Mouse (Mus musculus) frontal cortex, postnatal 36 days (tissue): Measurements from ENCODE around the gene Dhx33.

Experiments used
- DNase-seq, 2 experiments: peaks; one replicate each; pipeline ENCODE4 v3.0.0; 2022; ENCODE audit warnings: low spot score in 2 of 2

Gene Dhx33

DNA sequence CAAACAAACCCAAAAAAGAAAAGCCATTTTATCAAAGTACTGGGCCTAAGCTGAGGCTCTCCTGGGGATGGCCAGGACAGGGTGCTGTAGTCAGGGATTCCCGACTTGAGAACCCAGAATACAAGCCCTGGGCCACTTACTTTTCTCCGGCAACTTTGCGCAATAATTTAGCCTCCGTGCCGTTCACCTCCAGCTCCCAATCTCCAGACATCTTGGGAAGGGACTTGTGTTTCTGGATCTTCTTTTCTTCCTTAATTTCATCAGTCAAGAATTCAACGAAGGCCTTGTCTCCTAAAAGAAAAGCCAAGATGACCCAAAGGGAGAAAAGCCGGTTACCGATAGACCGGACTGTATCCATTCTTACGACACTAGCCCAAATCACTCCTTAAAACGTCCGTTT, 22.2 kb downstream of the Dhx33 start:
- DNase-seq = no peak

- DNase-seq = no peak
Observed at GRCm38 (mm10) chr11:70980751-70981510, 23.3 kb downstream of the Dhx33 start.

DNA sequence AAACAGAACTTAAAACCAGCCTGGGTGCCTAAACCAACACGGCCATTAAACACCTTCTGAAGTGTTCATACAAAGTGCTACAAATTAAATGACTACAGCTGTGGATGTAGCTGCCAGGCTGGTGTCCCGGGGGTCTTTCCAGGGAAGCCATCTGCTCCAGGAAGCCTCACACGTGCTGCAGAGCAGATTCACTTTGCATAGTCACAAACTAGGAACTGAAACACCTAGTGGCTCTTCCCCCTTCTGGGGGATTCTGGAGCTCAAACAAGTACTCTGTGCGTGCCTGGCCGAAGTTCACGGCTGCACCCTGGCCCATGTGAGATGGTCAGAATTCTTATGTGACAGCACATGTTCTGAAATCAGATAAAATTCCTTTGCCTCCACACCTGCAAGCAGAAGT, 24.0 kb downstream of the Dhx33 start:
- DNase-seq = no peak

DNA sequence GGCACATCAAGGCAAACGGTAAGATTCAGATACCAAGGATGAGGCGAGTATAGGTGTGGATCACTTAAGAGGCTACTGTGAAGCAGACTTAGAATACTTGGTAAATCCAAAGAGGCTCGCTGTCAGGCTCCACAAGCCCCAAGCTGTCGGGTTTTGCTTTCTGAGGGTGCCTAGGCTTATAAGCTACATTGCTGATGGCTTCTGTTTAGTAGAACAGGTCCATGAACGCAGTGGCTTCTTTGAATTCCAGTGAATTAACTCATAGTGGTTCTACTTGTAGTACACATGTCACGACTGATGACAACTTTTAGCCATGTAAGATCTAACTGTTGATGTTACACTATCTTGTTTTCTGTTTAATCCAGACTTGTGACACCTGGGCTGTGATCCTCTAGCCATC, 26.9 kb downstream of the Dhx33 start:
- DNase-seq = no peak

DNA sequence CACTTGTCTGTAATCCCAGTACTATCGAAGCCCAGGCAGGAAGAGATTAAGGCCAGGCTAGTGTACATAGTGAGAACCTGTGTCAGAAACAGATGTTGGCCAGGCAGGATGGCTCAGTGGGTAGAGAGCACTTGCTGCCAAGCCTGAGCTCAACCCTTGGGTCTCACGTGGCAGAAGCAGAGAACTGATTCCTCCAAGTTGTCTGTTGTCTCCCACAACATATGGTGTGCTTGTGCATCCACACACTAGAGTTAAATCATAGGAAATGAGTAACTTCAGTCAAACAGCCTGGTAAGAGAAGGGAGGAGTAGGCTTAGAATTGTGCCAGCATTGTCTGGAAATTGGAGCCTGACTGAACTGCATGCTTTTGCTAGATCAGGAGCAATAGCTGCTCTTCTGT, 29.0 kb downstream of the Dhx33 start:
- peak; percentile 15 to 35 for DNase-seq

DNA sequence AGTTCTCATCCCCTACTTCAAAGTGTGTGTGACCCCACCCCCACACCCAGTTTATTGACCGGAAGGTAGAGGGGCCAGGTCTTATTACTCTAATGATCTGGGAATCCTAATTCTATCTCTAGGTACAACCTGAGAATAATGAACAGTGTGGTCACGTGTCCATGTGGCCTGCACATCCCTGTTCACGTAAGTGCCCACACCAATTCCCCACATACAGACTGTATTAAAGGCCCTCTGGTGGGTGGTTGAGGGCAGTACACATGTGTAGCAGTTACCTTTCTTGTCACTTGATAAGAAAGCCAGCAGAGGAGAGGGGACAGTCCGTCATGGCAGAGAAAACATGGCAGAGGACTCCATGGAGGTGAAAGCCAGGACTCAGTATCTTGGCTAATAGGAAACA, 30.3 kb downstream of the Dhx33 start:
- no peak for DNase-seq

DNA sequence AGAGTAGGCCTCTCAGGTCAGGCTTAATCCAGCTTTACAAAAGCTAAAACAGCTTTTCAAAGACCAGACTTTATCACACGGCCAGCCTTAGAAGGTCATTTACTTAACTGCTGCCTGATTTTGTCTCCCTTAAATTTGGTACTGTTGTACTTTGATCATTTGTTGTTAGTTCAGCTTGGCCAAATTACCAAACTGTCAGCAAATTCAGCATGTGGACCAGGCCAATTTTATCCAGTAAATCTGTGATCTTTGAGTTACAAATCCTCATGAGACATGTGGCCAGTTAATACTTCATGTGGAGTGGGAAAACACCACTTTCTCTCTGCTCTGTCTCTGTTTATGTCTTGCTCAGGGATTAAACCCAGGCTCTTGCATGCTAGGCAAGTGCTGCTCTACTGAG, 31.7 kb downstream of the Dhx33 start:
- no peak for DNase-seq

GRCm38 (mm10) chr11:70970560-70971540, 33.4 kb downstream of the Dhx33 start:
- DNase-seq = no peak

- peak; percentile 92 to 96 for DNase-seq
Observed at GRCm38 (mm10) chr11:70969821-70970559, 34.2 kb downstream of the Dhx33 start, which contains the start of the genes Nup88 and Rpain. Gene Nup88, minus strand, starts transcription at chr11:70969973. Gene Rpain, plus strand, starts transcription at chr11:70970213.

DNA sequence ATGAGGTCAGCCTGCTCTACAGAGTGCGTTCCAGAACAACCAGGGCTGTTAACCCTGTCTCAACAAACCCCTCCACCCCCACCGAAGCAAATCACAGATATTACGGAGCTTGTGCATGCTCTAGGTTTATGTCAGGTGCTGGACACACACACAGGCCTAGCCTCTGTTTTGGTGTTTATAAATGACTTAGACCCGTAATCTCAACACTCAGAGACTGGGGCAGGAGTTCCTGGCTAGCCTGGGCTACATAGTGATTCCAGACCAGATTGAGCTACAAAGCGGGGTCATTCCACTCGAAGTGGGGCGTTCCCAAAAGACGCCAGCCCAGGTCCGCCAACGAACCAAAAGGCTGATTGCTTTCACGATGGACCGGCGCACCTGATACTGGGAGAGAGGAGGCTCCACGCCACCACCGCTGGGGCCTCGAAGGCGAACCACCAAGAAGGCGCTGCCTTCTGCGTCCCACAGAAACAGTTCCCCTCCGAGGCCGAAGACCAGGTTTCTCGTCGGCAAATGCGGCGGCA, 34.9 kb downstream of the Dhx33 start:
- no peak for DNase-seq

DNA sequence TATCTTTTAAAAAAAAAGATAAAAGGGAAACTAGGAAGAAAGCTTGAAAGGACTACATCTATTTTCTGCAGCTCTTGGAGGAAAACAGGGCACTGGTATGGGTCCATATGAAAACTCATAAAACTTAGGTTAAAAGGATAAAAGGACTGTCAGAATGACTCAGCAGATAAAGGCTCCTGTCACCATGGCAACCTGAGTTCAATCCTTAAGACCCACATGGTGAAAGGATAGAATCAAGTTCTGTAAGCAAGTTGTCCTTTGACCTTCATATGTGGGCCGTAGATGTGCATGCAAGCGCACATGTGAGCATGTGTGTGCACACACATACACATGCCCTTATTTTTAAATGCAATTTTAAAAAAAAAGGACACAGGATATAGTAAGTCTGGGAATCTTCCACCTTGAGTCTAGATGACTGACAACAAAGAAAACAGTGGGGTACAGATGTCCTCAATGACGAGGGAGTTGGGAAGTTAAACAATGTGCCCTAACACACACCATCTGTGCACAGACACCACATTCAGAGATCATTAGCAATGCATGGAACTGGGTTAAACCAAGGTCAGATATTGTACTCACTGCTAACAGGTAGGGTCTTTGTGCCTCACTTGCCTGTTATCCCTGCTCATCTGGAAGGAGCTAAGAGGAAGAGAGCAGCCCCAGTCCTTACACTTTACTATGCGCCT, 39.9 kb downstream of the Dhx33 start:
- no peak for DNase-seq

DNA sequence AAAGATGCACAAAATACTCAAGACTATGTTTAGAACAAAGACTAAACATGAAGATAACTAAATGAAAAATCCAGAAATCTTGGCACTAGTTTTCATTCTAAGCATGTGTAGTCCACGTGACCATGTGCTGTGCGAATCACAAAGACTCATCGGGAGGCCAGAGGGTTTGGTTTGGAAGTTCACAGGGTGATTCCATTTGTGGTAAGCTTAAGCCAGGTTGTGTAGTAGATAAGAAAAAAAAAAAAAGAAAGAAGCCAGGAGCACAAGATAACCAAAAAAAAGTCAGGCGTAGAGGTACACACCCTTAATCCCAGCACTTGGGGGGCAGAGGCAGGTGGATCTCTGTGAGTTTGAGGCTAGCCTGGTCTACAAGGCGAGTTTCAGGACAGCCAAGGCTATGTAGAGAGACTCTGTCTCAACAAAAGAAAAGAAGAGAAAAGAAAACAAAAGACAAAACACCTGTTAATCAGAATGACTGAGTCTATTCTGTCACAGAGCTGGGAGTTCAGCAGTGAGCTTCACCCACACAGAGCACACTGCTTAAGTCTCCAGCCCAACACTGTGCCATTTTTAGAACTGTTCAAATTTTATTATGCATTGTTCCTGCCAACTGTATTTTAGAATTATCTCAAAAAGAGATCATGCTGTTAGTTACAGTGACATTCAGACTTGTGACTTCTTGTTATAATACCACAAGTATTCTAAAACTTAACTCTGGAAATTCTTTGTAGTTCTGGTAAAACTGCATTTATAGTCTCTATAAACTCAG, 43.3 kb downstream of the Dhx33 start:
- no peak for DNase-seq

GRCm38 (mm10) chr11:70954711-70955110, 49.5 kb downstream of the Dhx33 start:
- DNase-seq = no peak

DNA sequence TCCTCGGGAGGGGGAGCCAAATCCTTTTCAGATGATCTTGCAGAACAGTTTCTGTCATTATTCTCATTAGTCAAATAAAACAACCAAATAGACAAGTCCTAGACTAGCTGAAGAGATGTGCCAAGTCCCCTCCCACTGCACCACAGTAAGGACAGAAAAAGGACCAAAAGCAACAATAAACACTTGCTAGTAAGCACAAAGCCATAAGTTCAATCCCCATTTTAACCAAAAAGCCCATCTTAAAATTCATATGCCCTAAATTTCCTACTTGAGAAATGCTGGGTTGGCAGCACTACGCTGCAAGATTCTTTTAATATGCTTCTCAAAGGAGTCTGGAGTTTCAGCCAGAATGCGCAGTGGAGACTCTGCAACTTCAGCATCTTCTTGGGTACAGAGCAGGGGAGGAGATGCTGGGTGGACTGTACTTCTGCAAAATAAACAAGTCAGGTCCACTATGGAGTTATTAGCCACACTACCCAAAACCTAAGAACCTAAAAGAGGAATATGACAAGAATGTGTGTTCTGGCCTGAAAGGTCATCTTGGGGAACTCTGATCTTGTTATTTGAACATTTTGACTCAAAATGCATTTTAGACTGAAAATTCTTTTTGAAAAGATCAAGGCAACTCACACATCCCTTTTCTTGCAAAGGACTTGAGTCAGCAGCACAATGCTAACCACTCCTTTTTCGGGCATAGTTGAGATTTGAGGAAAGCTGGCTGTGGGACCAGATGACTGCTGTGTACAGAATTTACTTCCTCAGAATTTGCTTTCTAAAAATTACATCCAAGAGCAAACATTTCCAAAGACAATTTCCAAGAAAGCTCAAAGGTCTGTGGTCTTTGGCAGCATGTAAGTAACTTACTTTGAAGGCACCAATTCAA, 59.1 kb downstream of the Dhx33 start:
- no peak for DNase-seq

- DNase-seq = no peak
Observed at GRCm38 (mm10) chr11:70943651-70944050, 60.6 kb downstream of the Dhx33 start.

DNA sequence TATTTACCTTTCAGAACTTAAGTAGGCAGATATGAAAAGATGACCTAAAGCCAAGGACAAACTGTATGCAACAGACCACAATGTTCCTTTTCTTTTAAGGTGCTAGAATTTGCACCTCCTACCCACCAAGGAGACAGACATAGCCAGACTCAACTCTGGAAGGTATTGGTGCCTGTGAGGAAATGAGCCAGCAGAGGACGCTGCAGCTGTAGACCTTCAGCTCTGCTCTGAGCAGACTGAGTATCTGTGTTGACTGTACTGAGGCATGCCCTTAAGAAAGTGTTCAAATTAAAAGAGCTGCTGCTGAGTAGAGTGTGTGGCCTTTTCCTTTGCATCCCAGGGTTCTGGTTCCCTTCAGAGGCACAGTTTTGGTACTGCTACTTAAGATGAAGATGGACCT, 61.6 kb downstream of the Dhx33 start:
- no peak for DNase-seq

DNA sequence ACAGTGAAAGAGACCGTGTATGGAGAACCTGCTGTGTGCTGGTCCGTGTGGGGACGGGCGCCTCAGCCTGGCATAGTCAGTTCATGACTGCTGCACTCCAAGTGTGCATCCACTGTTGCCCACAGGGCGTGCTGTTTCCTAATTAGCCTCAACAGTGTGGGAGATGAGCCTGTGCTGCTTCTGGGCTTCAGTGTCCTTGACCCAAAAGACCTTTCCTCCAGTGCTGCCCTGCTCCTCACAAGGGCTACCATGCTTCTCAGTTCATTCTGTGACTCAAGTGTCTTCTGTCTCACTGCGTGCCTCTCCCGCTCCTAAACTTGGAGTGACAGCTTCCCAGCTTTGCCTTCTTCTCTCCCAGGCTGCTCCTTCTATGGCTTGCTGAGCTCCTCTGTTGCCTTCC, 68.9 kb downstream of the Dhx33 start:
- DNase-seq = no peak
